Mouse (Mus musculus) heart, postnatal 0 days (tissue): Measurements from ENCODE around the gene Ubl7.

Experiments
- CTCF ChIP-seq: IDR thresholded peaks from 2 replicates; pipeline ENCODE4 v1.5.1; 2016; ENCODE audit warnings: antibody characterized with exemption, control low read depth, low read depth
- EP300 ChIP-seq: IDR thresholded peaks from 2 replicates; pipeline ENCODE4 v1.6.1; 2016; ENCODE audit warnings: antibody characterized with exemption, low read depth

DNA sequence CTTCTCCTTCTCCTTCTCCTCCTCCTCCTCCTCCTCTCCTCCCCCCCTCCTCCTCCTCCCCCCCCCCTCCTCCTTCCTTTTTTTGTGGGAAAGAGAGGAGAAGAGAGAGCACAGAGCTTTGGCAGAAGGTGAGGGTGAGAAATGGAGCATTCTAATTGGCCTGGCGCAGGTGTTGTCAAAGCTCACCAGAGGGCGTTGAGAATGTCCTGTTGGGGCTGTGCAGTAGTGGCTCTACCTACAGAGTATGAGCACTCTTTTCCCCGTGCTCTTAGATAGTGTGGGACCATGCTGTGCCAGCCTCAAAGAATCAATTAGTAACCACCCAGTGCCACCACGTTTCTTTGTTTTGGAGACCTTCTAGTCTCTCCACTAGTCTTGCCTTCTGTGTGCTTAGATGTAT is 30.5 kb upstream of the Ubl7 start:
- TF ChIP-seq CTCF (no peak), EP300 (no peak)
